Mouse (Mus musculus) forebrain, postnatal 0 days (tissue): ENCODE measurements around the gene Tph1. TPM values are rescaled to one million over a fixed set of nuclear protein-coding genes. Genes with fewer than 3 reads are reported as not detected.
A peak's percentile ranks its signal among the peaks of the same experiment; 100 is the strongest.

Source experiments
- ATAC-seq: fragments of 200-750 bp; cut with Nextera tagmentation; 2 replicates; pipeline ENCODE4 v1.8.0; 2017; ENCODE audit warnings: mild to moderate bottlenecking, moderate library complexity
- DNase-seq: peaks from one replicate; pipeline ENCODE4 v3.0.0-alpha.2; 2015
- H3K27ac ChIP-seq: fragments of 300-500 bp; sonication (generic); 2 replicates; pipeline ENCODE4 v1.5.1; 2014; ENCODE audit warnings: low read depth, mild to moderate bottlenecking, antibody characterized with exemption, low read length, moderate library complexity, mixed read lengths
- H3K27me3 ChIP-seq: fragments of 300-500 bp; sonication (generic); 2 replicates; pipeline ENCODE4 v1.6.1; 2014; ENCODE audit warnings: mild to moderate bottlenecking, low read length, mixed read lengths; ENCODE audit not compliant: insufficient read depth
- H3K36me3 ChIP-seq: fragments of 300-500 bp; sonication (generic); 2 replicates; pipeline ENCODE4 v1.6.1; 2014; ENCODE audit warnings: mild to moderate bottlenecking, moderate library complexity; ENCODE audit not compliant: insufficient read depth
- H3K4me1 ChIP-seq: fragments of 300-500 bp; sonication (generic); 2 replicates; pipeline ENCODE4 v1.6.1; 2014; ENCODE audit warnings: antibody characterized with exemption; ENCODE audit not compliant: insufficient read depth
- H3K4me2 ChIP-seq: fragments of 300-500 bp; sonication (generic); 2 replicates; pipeline ENCODE4 v1.6.1; 2014; ENCODE audit warnings: low read depth, mild to moderate bottlenecking, moderate library complexity
- H3K4me3 ChIP-seq: fragments of 300-500 bp; sonication (generic); 2 replicates; pipeline ENCODE4 v1.5.1; 2014; ENCODE audit warnings: low read depth, low read length, mixed read lengths
- H3K9ac ChIP-seq: fragments of 300-500 bp; sonication (generic); 2 replicates; pipeline ENCODE4 v1.6.1; 2014; ENCODE audit warnings: mild to moderate bottlenecking
- H3K9me3 ChIP-seq: fragments of 300-500 bp; sonication (generic); 2 replicates; pipeline ENCODE4 v1.6.1; 2016; ENCODE audit warnings: low read length
- CTCF ChIP-seq: sonication (generic); IDR thresholded peaks from 2 replicates; pipeline ENCODE4 v1.5.1; 2016; ENCODE audit warnings: antibody characterized with exemption, control low read depth, low read depth
- WGBS: fragments of 180-500 bp; shearing (Covaris S2); extraction: QIAGEN DNeasy Blood & Tissue Kit; methylation state at CpG from one replicate; pipeline ENCODE4 v1.1.7; 2014; 5-methylcytosine and 5-hydroxymethylcytosine counted together
- polyA plus RNA-seq: library from polyadenylated mRNA; unstranded; fragments of >200 nt; fragmentation: Nextera tagmentation; extraction: Ambion mirVana; gene quantifications from 2 replicates; pipeline ENCODE4 v1.2.1, GENCODE M21; 2015
- total RNA-seq: library from RNA; depleted of rRNA; stranded (reverse); fragments of >200 nt; gene quantifications from 2 replicates; pipeline ENCODE4 v1.2.3, GENCODE M21; 2014; rRNA removed

Gene Tph1
- total and polyA plus RNA-seq, 2 experiments from 2014 or later, result 0.99 to 1.3 TPM

DNA sequence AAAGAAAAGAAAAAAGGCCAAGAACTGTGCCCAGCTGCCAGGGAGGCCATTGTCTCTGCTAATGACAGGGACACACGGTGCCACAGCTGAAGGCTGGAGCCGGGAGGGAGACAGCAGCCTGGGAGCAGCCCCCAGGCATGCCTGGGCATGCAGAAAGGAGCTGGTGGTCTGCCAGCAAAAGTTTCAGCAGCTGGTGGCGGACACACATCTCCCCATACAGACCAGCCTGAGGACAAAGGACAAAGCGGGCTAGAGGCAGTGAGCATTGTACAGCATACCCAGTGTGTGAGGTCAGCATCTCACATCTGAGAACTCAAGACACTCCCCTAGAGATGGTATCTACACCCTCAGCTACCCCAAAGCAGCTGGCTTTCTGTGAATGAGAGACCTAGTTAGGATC is 70.3 kb downstream of the Tph1 start:
- H3K4me2 ChIP-seq, result no peak overlapping the region
- H3K4me1 ChIP-seq, result peaks cover 6% of the 10 kb centered on the region; the same call in 1 of the 2 replicates
- H3K9ac ChIP-seq, result no peak overlapping the region
- peak; percentile 79 for DNase-seq
- H3K27ac ChIP-seq, result peak overlapping the region; percentile 60
- WGBS, result 18% methylated on average over 4 of the region's 4 CpGs
- TF ChIP-seq CTCF, result no peak
- ATAC-seq, result peak; percentile 90
- no peaks in the 10 kb centered on the region for H3K27me3 ChIP-seq
- H3K4me3 ChIP-seq, result no peak overlapping the region
- no peaks in the 10 kb centered on the region for H3K9me3 ChIP-seq
- H3K36me3 ChIP-seq, result peaks cover 2% of the 10 kb centered on the region; the same call in 1 of the 2 replicates

DNA sequence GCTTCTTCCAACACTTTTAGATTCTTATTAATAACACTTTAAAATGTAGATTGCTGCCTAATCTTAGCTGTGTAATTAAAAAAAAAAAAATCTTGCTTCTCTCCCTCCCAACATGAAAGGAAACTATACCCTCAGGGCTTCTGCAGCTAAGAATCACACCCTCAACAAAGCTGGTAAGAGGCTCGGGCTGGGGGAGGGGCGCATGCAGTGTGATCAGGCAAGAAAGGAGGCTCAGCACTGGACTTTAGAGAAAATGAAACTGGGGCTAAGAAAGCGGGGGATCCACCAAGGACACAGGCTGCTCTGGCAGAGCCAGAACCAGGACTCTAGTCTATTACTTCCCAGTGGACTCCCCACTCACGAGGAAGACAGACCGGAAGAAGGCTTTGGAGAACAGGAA is 71.2 kb downstream of the Tph1 start:
- Histone ChIP-seq H3K4me3 (no peak overlapping the region), H3K36me3 (peaks cover 2% of the 10 kb centered on the region; the same call in 1 of the 2 replicates), H3K9ac (no peak overlapping the region), H3K4me1 (peaks cover 6% of the 10 kb centered on the region; the same call in 1 of the 2 replicates), H3K9me3 (no peaks in the 10 kb centered on the region), H3K27ac (peak overlapping the region; percentile 60), H3K27me3 (no peaks in the 10 kb centered on the region), H3K4me2 (no peak overlapping the region)
- WGBS, result 53% methylated on average over 5 of the region's 5 CpGs
- ATAC-seq (no peak), DNase-seq (peak; percentile 22)
- TF ChIP-seq CTCF, result no peak

DNA sequence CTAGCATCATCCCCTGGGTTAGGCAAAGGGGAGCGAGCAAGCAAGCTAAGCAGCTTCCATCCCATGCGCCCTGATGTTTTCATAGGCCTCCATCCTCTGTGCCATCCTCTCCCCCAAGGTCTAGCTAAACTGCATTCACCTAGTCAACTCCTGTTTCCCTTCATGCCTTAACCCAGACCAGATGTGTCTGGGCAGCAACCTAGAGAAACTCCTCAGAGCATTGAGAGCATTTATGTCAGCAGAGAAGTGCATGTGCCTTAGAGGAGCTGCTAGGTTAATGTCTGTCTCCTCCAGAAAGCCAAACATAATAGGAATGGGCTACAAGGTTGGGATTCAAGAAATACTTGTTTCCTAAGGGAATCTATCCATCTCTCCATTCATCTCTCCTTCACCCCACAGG is 75.3 kb downstream of the Tph1 start:
- Histone ChIP-seq H3K9ac (no peak overlapping the region), H3K4me2 (no peak overlapping the region), H3K27me3 (no peaks in the 10 kb centered on the region), H3K36me3 (no peaks in the 10 kb centered on the region), H3K4me1 (0 out of 2 replicates have a peak, but pooled peaks cover 3% of the 10 kb centered on the region), H3K9me3 (no peaks in the 10 kb centered on the region), H3K4me3 (no peak overlapping the region), H3K27ac (no peak overlapping the region)
- DNase-seq (no peak), ATAC-seq (no peak)
- TF ChIP-seq CTCF, result no peak
- whole genome bisulfite sequencing, result 96% methylated on average over 2 of the region's 2 CpGs

Other genes starting within 250 kb of the Tph1 start
- gene Sergef, start 32.7 kb downstream of the Tph1 start, total RNA-seq, result 50.7 and 54.5 TPM in 2 replicates
- 40.4 and 46.9 TPM in 2 replicates for gene Sergef, start 32.7 kb downstream of the Tph1 start, polyA plus RNA-seq
- gene Saal1, start 38.1 kb upstream of the Tph1 start, total RNA-seq, result 14.3 and 16.2 TPM in 2 replicates
- gene Saal1, start 38.1 kb upstream of the Tph1 start, polyA plus RNA-seq, result 13.3 and 14.4 TPM in 2 replicates
- gene Saa3, start 43.2 kb upstream of the Tph1 start, total RNA-seq, result not detected in 2 replicates
- gene Saa3, start 43.2 kb upstream of the Tph1 start, polyA plus RNA-seq, result 0.35 TPM in 1 of 2 replicates, not detected in the other
- gene Saa4, start 60.1 kb upstream of the Tph1 start, total RNA-seq, result not detected in 2 replicates
- gene Saa4, start 60.1 kb upstream of the Tph1 start, polyA plus RNA-seq, result not detected in 2 replicates
- gene Saa1, start 70.4 kb upstream of the Tph1 start, total RNA-seq, result not detected in 2 replicates
- gene Saa1, start 70.4 kb upstream of the Tph1 start, polyA plus RNA-seq, result 0.36 TPM in 1 of 2 replicates, not detected in the other
- gene Saa2, start 79.3 kb upstream of the Tph1 start, total RNA-seq, result not detected in 2 replicates
- gene Saa2, start 79.3 kb upstream of the Tph1 start, polyA plus RNA-seq, result not detected in 2 replicates
- 17.1 and 24.5 TPM in 2 replicates for gene Hps5, start 123.5 kb upstream of the Tph1 start, total RNA-seq
- gene Hps5, start 123.5 kb upstream of the Tph1 start, polyA plus RNA-seq, result 5.6 and 6.9 TPM in 2 replicates
- gene Gtf2h1, start 123.6 kb upstream of the Tph1 start, total RNA-seq, result 58.2 and 60.1 TPM in 2 replicates
- 39.0 and 42.1 TPM in 2 replicates for gene Gtf2h1, start 123.6 kb upstream of the Tph1 start, polyA plus RNA-seq
- gene Ldha, start 168.9 kb upstream of the Tph1 start, total RNA-seq, result 373 and 414 TPM in 2 replicates
- 753 and 790 TPM in 2 replicates for gene Ldha, start 168.9 kb upstream of the Tph1 start, polyA plus RNA-seq
- not detected in 2 replicates for gene Ldhc, start 188.7 kb upstream of the Tph1 start, total RNA-seq
- not detected in 2 replicates for gene Ldhc, start 188.7 kb upstream of the Tph1 start, polyA plus RNA-seq
- 143 and 147 TPM in 2 replicates for gene Tsg101, start 247.4 kb upstream of the Tph1 start, total RNA-seq
- gene Tsg101, start 247.4 kb upstream of the Tph1 start, polyA plus RNA-seq, result 384 and 404 TPM in 2 replicates